Mouse (Mus musculus) kidney, adult 2 months (tissue): ENCODE measurements around the gene Col11a1. TPM values are rescaled to one million over a fixed set of nuclear protein-coding genes. Genes with fewer than 3 reads are reported as not detected.

Experiments
- DNase-seq: peaks from one replicate; pipeline ENCODE4 v3.0.0; 2021
- H3K27ac ChIP-seq: fragments of 200-500 bp; 2 replicates; pipeline ENCODE4 v1.5.1; 2012; ENCODE audit warnings: low read depth, low read length, control low read depth, inconsistent platforms; ENCODE audit not compliant: insufficient read depth
- H3K27me3 ChIP-seq: fragments of 200-500 bp; replicated peaks from 2 replicates; pipeline ENCODE4 v1.6.1; 2012; ENCODE audit warnings: mild to moderate bottlenecking, moderate library complexity, low read length, inconsistent platforms; ENCODE audit not compliant: control insufficient read depth, insufficient read depth
- H3K36me3 ChIP-seq: fragments of 200-500 bp; 2 replicates; pipeline ENCODE4 v1.6.1; 2012; ENCODE audit warnings: mild to moderate bottlenecking, moderate library complexity, low read length, inconsistent platforms; ENCODE audit not compliant: control insufficient read depth, insufficient read depth
- H3K4me1 ChIP-seq: fragments of 200-500 bp; 2 replicates; pipeline ENCODE4 v1.6.1; 2011; ENCODE audit warnings: low read length; ENCODE audit not compliant: control insufficient read depth, insufficient read depth
- H3K4me3 ChIP-seq: fragments of 200-500 bp; 2 replicates; pipeline ENCODE4 v1.5.1; 2011; ENCODE audit warnings: mild to moderate bottlenecking, low read depth, low read length, control low read depth; ENCODE audit not compliant: insufficient read depth
- CTCF ChIP-seq: fragments of 200-500 bp; conservative IDR thresholded peaks from 2 replicates; pipeline ENCODE4 v1.5.1; 2011; ENCODE audit warnings: low read depth, mild to moderate bottlenecking, control low read depth, low read length, moderate library complexity, mixed read lengths; ENCODE audit not compliant: insufficient read depth, insufficient read length
- POLR2A ChIP-seq: fragments of 200-500 bp; IDR thresholded peaks from one replicate; pipeline ENCODE4 v1.6.1; 2011; ENCODE audit warnings: low read depth, low read length, control low read depth
- WGBS: fragments of 180-500 bp; shearing (Covaris S2); methylation state at CpG from one replicate; pipeline ENCODE4 v1.1.7; 2018; 5-methylcytosine and 5-hydroxymethylcytosine counted together
- polyA plus RNA-seq: library from polyadenylated mRNA; depleted of rRNA; stranded (reverse); fragments of >200 nt; gene quantifications from 2 replicates; pipeline ENCODE4 v1.2.3, GENCODE M21; 2012; rRNA removed

Gene Col11a1
- 0.06 and 0.29 TPM in 2 replicates for polyA plus RNA-seq

GRCm38 (mm10) chr3:114029971-114030635 is at the start of gene Col11a1:
TSS of gene Col11a1 (plus strand) at chr3:114030540.
- peak; percentile 21 for DNase-seq
- H3K27ac ChIP-seq, result no peak within 1 kb of the TSS
- H3K4me1 ChIP-seq, result 0 out of 2 replicates have a peak, but pooled peaks cover 3% of the 10 kb centered on the region
- peak within 1 kb of the TSS; percentile 43 for H3K4me3 ChIP-seq
- 0 out of 2 replicates have a peak, but pooled peaks cover 2% of the 10 kb centered on the region for H3K27me3 ChIP-seq
- no peaks in the 10 kb centered on the region for H3K36me3 ChIP-seq
- TF ChIP-seq POLR2A, result no peak
- no peak for TF ChIP-seq CTCF
- WGBS, result 1% methylated on average over 19 of the region's 19 CpGs

DNA sequence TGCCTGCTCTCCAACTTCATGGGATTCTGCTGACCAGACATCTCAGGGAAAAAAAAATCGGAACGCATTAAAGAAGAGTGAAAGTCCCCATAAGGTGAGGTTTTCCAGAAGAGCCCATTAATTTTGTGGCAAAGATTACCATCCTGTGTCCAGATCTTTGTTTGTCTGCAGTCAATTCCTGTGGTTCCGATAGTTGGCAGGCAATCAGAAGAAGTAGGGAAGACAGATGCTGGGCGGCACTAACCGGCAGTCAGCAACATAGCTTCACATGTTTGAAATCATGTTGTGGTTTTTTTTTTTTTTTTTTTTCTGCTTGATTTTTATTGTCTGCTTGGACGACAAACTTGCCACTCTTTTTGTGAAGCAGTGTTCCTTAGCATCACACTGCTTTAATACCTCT is 39.4 kb upstream of the Col11a1 start:
- H3K4me1 ChIP-seq, result no peaks in the 10 kb centered on the region
- H3K4me3 ChIP-seq, result no peak overlapping the region
- TF ChIP-seq POLR2A (no peak), CTCF (no peak)
- H3K27ac ChIP-seq, result no peak overlapping the region
- DNase-seq, result no peak
- 77% methylated on average over 6 of the region's 6 CpGs for WGBS
- no peaks in the 10 kb centered on the region for H3K27me3 ChIP-seq
- H3K36me3 ChIP-seq, result no peaks in the 10 kb centered on the region

- Histone ChIP-seq H3K36me3 (no peaks in the 10 kb centered on the region), H3K27ac (no peak overlapping the region), H3K4me1 (0 out of 2 replicates have a peak, but pooled peaks cover 3% of the 10 kb centered on the region), H3K27me3 (0 out of 2 replicates have a peak, but pooled peaks cover 2% of the 10 kb centered on the region), H3K4me3 (peak overlapping the region; percentile 43; the same call in 1 of the 2 replicates)
- TF ChIP-seq CTCF (no peak), POLR2A (no peak)
- under 1% methylated on average over 9 of the region's 9 CpGs for WGBS
- no peak for DNase-seq
These were observed 546 bp downstream of the Col11a1 start for GRCm38 (mm10) chr3:114030886-114031285.

- Histone ChIP-seq H3K4me3 (peak overlapping the region; percentile 18; the same call in 1 of the 2 replicates), H3K27me3 (0 out of 2 replicates have a peak, but pooled peaks cover 2% of the 10 kb centered on the region), H3K27ac (no peak overlapping the region), H3K4me1 (0 out of 2 replicates have a peak, but pooled peaks cover 3% of the 10 kb centered on the region), H3K36me3 (no peaks in the 10 kb centered on the region)
- WGBS, result 2% methylated on average over 21 of the region's 21 CpGs
- DNase-seq, result no peak
- TF ChIP-seq POLR2A, result no peak
- no peak for TF ChIP-seq CTCF
These were observed 1.2 kb downstream of the Col11a1 start for GRCm38 (mm10) chr3:114031351-114032213.

DNA sequence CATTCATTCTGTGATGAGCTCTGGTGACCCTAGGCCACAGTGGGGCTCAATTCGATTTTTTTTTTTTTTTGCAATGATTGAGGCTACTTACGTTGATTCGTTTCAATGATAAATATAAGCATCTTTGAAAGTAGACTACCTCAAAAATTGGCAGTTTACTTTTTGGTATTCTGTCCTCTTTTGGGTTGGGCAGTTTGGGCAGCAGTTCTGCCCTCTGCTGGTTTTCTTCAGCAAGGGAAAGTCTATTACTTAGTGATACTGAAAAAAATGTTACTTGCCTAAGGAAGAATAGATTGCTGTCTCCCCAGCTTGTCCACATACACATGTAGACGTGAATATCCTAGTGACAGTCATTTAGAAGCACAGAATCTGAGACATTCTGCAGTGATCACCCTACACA is 2.0 kb downstream of the Col11a1 start:
- WGBS, result 8% methylated on average over 4 of the region's 4 CpGs
- 0 out of 2 replicates have a peak, but pooled peaks cover 3% of the 10 kb centered on the region for H3K4me1 ChIP-seq
- 0 out of 2 replicates have a peak, but pooled peaks cover 2% of the 10 kb centered on the region for H3K27me3 ChIP-seq
- no peaks in the 10 kb centered on the region for H3K36me3 ChIP-seq
- no peak overlapping the region for H3K4me3 ChIP-seq
- no peak overlapping the region for H3K27ac ChIP-seq
- TF ChIP-seq POLR2A, result no peak
- 0 out of 2 replicates have a peak, but pooled peaks have one; percentile 23 for TF ChIP-seq CTCF
- no peak for DNase-seq

DNA sequence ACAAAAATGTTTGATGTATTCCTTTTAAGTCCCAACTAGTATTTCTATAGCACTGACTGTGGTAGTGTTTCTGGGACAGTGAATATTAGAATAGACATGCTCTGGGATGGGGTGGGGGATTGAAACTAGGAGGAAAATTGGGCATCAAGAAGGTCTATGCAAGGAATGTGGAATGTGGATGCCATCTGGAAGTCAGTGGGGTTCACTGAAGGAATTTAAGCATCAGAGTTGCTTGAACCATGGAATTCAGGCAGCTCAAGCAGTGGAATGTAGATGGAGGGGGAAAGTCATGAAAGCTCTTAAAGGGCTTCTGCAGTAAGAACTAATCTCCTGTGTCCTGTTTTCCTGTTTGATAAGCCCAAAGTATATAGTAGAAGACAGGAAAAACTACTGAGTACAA is 22.1 kb downstream of the Col11a1 start:
- no peak for DNase-seq
- H3K36me3 ChIP-seq, result no peaks in the 10 kb centered on the region
- no peak overlapping the region for H3K4me3 ChIP-seq
- H3K27ac ChIP-seq, result no peak overlapping the region
- no peaks in the 10 kb centered on the region for H3K27me3 ChIP-seq
- no peaks in the 10 kb centered on the region for H3K4me1 ChIP-seq
- TF ChIP-seq POLR2A (no peak), CTCF (no peak)

GRCm38 (mm10) chr3:114053501-114053900 is 23.2 kb downstream of the Col11a1 start:
- H3K27ac ChIP-seq, result no peak overlapping the region
- no peaks in the 10 kb centered on the region for H3K27me3 ChIP-seq
- no peak for DNase-seq
- TF ChIP-seq CTCF (no peak), POLR2A (no peak)
- no peak overlapping the region for H3K4me3 ChIP-seq
- H3K36me3 ChIP-seq, result no peaks in the 10 kb centered on the region
- no peaks in the 10 kb centered on the region for H3K4me1 ChIP-seq
- WGBS, result 72% methylated on average over 3 of the region's 3 CpGs
